Mouse (Mus musculus): Measurements from ENCODE around the gene Fam19a2. TPM values are rescaled to one million over a fixed set of nuclear protein-coding genes. Genes with fewer than 3 reads are reported as not detected.
A peak's percentile ranks its signal among the peaks of the same experiment; 100 is the strongest.

Gene Fam19a2
- polyA plus RNA-seq, 1 experiment from 2014 or later: 4.4 TPM

GRCm38 (mm10) chr10:123682718-123683255 is 419.0 kb downstream of the Fam19a2 start:
- H3K27ac ChIP-seq: peak overlapping the region; percentile 70
- 13% methylated on average over 9 of the region's 9 CpGs for WGBS
- no peak overlapping the region for H3K4me3 ChIP-seq (replicated peaks)
- H3K9me3 ChIP-seq (replicated peaks): no peaks in the 10 kb centered on the region
- H3K4me2 ChIP-seq: 0 out of 2 replicates have a peak overlapping the region, but pooled peaks have one; percentile 9
- H3K36me3 ChIP-seq: no peaks in the 10 kb centered on the region
- peak; percentile 95 for ATAC-seq (replicated peaks; ENCODE audit: low FRiP score)
- H3K4me1 ChIP-seq: 0 out of 2 replicates have a peak, but pooled peaks cover 11% of the 10 kb centered on the region
- no peaks in the 10 kb centered on the region for H3K27me3 ChIP-seq
- no peak overlapping the region for H3K9ac ChIP-seq

GRCm38 (mm10) chr10:123692186-123692925 is 428.6 kb downstream of the Fam19a2 start:
- H3K4me3 ChIP-seq (replicated peaks): no peak overlapping the region
- H3K4me1 ChIP-seq: no peaks in the 10 kb centered on the region
- H3K27me3 ChIP-seq: no peaks in the 10 kb centered on the region
- no peak overlapping the region for H3K27ac ChIP-seq
- H3K9me3 ChIP-seq (replicated peaks): no peaks in the 10 kb centered on the region
- no peak overlapping the region for H3K9ac ChIP-seq
- H3K36me3 ChIP-seq: no peaks in the 10 kb centered on the region
- H3K4me2 ChIP-seq: no peak overlapping the region
- 48% methylated on average over 8 of the region's 8 CpGs for WGBS
- peak; percentile 79; the same call in 1 of the 2 replicates for ATAC-seq (replicated peaks; ENCODE audit: low FRiP score)

GRCm38 (mm10) chr10:123692926-123693224 is 429.1 kb downstream of the Fam19a2 start:
- H3K4me2 ChIP-seq: no peak overlapping the region
- no peak overlapping the region for H3K9ac ChIP-seq
- H3K27me3 ChIP-seq: no peaks in the 10 kb centered on the region
- H3K4me3 ChIP-seq (replicated peaks): no peak overlapping the region
- H3K27ac ChIP-seq: no peak overlapping the region
- H3K9me3 ChIP-seq (replicated peaks): no peaks in the 10 kb centered on the region
- no peaks in the 10 kb centered on the region for H3K4me1 ChIP-seq
- no peak for ATAC-seq (replicated peaks; ENCODE audit: low FRiP score)
- no peaks in the 10 kb centered on the region for H3K36me3 ChIP-seq
- WGBS: 91% methylated on average over 4 of the region's 4 CpGs

GRCm38 (mm10) chr10:123702595-123702994 is 438.8 kb downstream of the Fam19a2 start:
- Histone ChIP-seq H3K27ac (no peak overlapping the region), H3K4me3 (replicated peaks) (no peak overlapping the region), H3K36me3 (no peaks in the 10 kb centered on the region), H3K27me3 (no peaks in the 10 kb centered on the region), H3K9me3 (replicated peaks) (no peaks in the 10 kb centered on the region), H3K9ac (no peak overlapping the region), H3K4me2 (no peak overlapping the region), H3K4me1 (no peaks in the 10 kb centered on the region)
- ATAC-seq (replicated peaks; ENCODE audit: low FRiP score): no peak
- 63% methylated on average over 4 of the region's 4 CpGs for WGBS

GRCm38 (mm10) chr10:123707026-123707425 is 443.2 kb downstream of the Fam19a2 start:
- WGBS: 85% methylated on average over 3 of the region's 3 CpGs
- Histone ChIP-seq H3K4me3 (replicated peaks) (no peak overlapping the region), H3K27me3 (no peaks in the 10 kb centered on the region), H3K4me2 (no peak overlapping the region), H3K27ac (no peak overlapping the region), H3K36me3 (no peaks in the 10 kb centered on the region), H3K9me3 (replicated peaks) (no peaks in the 10 kb centered on the region), H3K9ac (no peak overlapping the region), H3K4me1 (no peaks in the 10 kb centered on the region)
- ATAC-seq (replicated peaks; ENCODE audit: low FRiP score): no peak

GRCm38 (mm10) chr10:123710738-123711137 is 446.9 kb downstream of the Fam19a2 start:
- 72% methylated on average over 2 of the region's 2 CpGs for WGBS
- no peaks in the 10 kb centered on the region for H3K4me1 ChIP-seq
- H3K36me3 ChIP-seq: no peaks in the 10 kb centered on the region
- no peak overlapping the region for H3K9ac ChIP-seq
- no peaks in the 10 kb centered on the region for H3K9me3 ChIP-seq (replicated peaks)
- no peaks in the 10 kb centered on the region for H3K27me3 ChIP-seq
- no peak for ATAC-seq (replicated peaks; ENCODE audit: low FRiP score)
- no peak overlapping the region for H3K27ac ChIP-seq
- no peak overlapping the region for H3K4me2 ChIP-seq
- no peak overlapping the region for H3K4me3 ChIP-seq (replicated peaks)

- no peak overlapping the region for H3K9ac ChIP-seq
- ATAC-seq (replicated peaks; ENCODE audit: low FRiP score): peak; percentile 54; the same call in 1 of the 2 replicates
- no peaks in the 10 kb centered on the region for H3K9me3 ChIP-seq (replicated peaks)
- H3K4me3 ChIP-seq (replicated peaks): no peak overlapping the region
- H3K27ac ChIP-seq: no peak overlapping the region
- 70% methylated on average over 2 of the region's 2 CpGs for WGBS
- H3K4me1 ChIP-seq: no peaks in the 10 kb centered on the region
- H3K27me3 ChIP-seq: no peaks in the 10 kb centered on the region
- no peak overlapping the region for H3K4me2 ChIP-seq
- no peaks in the 10 kb centered on the region for H3K36me3 ChIP-seq
These were observed 458.2 kb downstream of the Fam19a2 start for GRCm38 (mm10) chr10:123721952-123722460.

GRCm38 (mm10) chr10:123723641-123724040 is 459.8 kb downstream of the Fam19a2 start:
- no peak overlapping the region for H3K4me2 ChIP-seq
- no peaks in the 10 kb centered on the region for H3K36me3 ChIP-seq
- no peak overlapping the region for H3K4me3 ChIP-seq (replicated peaks)
- no peak for ATAC-seq (replicated peaks; ENCODE audit: low FRiP score)
- no peaks in the 10 kb centered on the region for H3K9me3 ChIP-seq (replicated peaks)
- H3K9ac ChIP-seq: no peak overlapping the region
- H3K4me1 ChIP-seq: no peaks in the 10 kb centered on the region
- H3K27ac ChIP-seq: no peak overlapping the region
- H3K27me3 ChIP-seq: no peaks in the 10 kb centered on the region

- Histone ChIP-seq H3K36me3 (no peaks in the 10 kb centered on the region), H3K27ac (no peak overlapping the region), H3K4me1 (peaks cover 10% of the 10 kb centered on the region), H3K27me3 (no peaks in the 10 kb centered on the region), H3K9me3 (replicated peaks) (no peaks in the 10 kb centered on the region), H3K4me2 (no peak overlapping the region), H3K9ac (no peak overlapping the region), H3K4me3 (replicated peaks) (no peak overlapping the region)
- WGBS: 65% methylated on average over 1 of the region's 1 CpGs
- no peak for ATAC-seq (replicated peaks; ENCODE audit: low FRiP score)
These were observed 484.5 kb downstream of the Fam19a2 start for GRCm38 (mm10) chr10:123748317-123748716.

GRCm38 (mm10) chr10:123751676-123752280 is 488.0 kb downstream of the Fam19a2 start:
- 45% methylated on average over 6 of the region's 6 CpGs for WGBS
- H3K36me3 ChIP-seq: no peaks in the 10 kb centered on the region
- no peak overlapping the region for H3K4me3 ChIP-seq (replicated peaks)
- H3K27ac ChIP-seq: no peak overlapping the region
- H3K4me2 ChIP-seq: no peak overlapping the region
- peak; percentile 91 for ATAC-seq (replicated peaks; ENCODE audit: low FRiP score)
- peaks cover 10% of the 10 kb centered on the region for H3K4me1 ChIP-seq
- H3K27me3 ChIP-seq: no peaks in the 10 kb centered on the region
- H3K9ac ChIP-seq: no peak overlapping the region
- no peaks in the 10 kb centered on the region for H3K9me3 ChIP-seq (replicated peaks)

- Histone ChIP-seq H3K4me3 (replicated peaks) (no peak overlapping the region), H3K27ac (no peak overlapping the region), H3K9me3 (replicated peaks) (no peaks in the 10 kb centered on the region), H3K36me3 (no peaks in the 10 kb centered on the region), H3K9ac (no peak overlapping the region), H3K4me1 (peaks cover 10% of the 10 kb centered on the region), H3K4me2 (no peak overlapping the region), H3K27me3 (no peaks in the 10 kb centered on the region)
- WGBS: 47% methylated on average over 3 of the region's 3 CpGs
- ATAC-seq (replicated peaks; ENCODE audit: low FRiP score): 0 out of 2 replicates have a peak, but pooled peaks have one; percentile 27
These were observed 489.0 kb downstream of the Fam19a2 start for GRCm38 (mm10) chr10:123752755-123753154.

GRCm38 (mm10) chr10:123753996-123754395 is 490.2 kb downstream of the Fam19a2 start:
- H3K36me3 ChIP-seq: no peaks in the 10 kb centered on the region
- H3K27me3 ChIP-seq: no peaks in the 10 kb centered on the region
- H3K4me3 ChIP-seq (replicated peaks): no peak overlapping the region
- no peak overlapping the region for H3K4me2 ChIP-seq
- H3K27ac ChIP-seq: no peak overlapping the region
- no peak overlapping the region for H3K9ac ChIP-seq
- H3K9me3 ChIP-seq (replicated peaks): no peaks in the 10 kb centered on the region
- WGBS: 88% methylated on average over 4 of the region's 4 CpGs
- ATAC-seq (replicated peaks; ENCODE audit: low FRiP score): no peak
- H3K4me1 ChIP-seq: peaks cover 10% of the 10 kb centered on the region
